Mouse (Mus musculus): Measurements from ENCODE around the gene Tctex1d4. TPM values are rescaled to one million over a fixed set of nuclear protein-coding genes. Genes with fewer than 3 reads are reported as not detected.

The Tctex1d4 gene
- total RNA-seq (2012; rRNA removed), result 0.55 and 0.98 TPM in 2 replicates
- total RNA-seq (2014; rRNA removed), result not detected in 2 replicates
- polyA plus RNA-seq (2012; ENCODE audit: insufficient read length, low read depth), result not detected in 2 replicates

DNA sequence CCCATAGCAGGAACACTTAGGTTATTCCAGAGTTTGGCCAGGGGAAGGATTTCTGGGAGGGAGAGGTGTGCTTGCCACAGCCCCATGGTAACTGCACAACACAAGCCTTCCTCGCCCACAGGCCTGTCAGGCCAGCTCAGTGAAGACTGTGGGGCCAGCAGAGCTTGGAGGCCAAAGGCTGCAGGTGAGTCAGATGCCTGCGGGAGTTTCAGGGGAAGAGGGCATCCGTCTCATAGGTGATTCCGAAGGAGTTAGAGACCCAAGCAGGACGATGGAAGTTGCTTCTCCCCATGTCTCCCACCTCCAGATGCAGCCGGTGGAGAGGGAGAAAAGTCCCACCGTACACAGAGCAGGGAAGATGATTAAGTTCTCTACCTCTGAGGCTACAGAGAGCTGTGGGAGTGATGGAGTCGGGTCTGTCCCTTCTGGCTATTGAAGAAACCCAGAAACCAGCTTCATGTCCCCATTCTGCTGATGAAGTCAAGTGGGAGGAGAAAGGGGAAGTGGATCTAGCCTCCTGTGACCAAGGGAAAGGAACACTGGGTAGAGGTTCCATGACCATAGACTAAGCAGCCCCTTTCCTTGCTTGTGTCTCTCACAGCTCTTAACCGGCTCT is at the start of gene Tctex1d4:
Gene Tctex1d4 (plus strand): TSS at position 120 of the 616 bp plus-strand sequence.
- peak within 1 kb of the TSS; percentile 64 for H3K4me2 ChIP-seq (ENCODE audit: insufficient read depth, low read depth, poor library complexity, severe bottlenecking)
- in situ Hi-C loops (cut with MboI; ENCODE audit: low pct_ligation_motif_present, low pct_unique_long_range_greater_than_20kb, low sequenced_read_pairs), result no loop called here
- peaks cover 35 to 42% of the 10 kb centered on the region in 2 experiments for H3K36me3 ChIP-seq (replicated peaks in 1 of 2; ENCODE audit: control insufficient read depth in 1 of 2, insufficient read depth in 1 of 2, low read length in 1 of 2)
- H3K4me1 ChIP-seq (ENCODE audit: control insufficient read depth in 1 of 2, insufficient read depth in 2 of 2), result peaks cover 18 to 75% of the 10 kb centered on the region in 2 experiments
- no peaks in the 10 kb centered on the region for H3K27me3 ChIP-seq (replicated peaks)
- H3K9ac ChIP-seq (ENCODE audit: insufficient read depth, low read depth), result peak within 1 kb of the TSS; percentile 54
- H3K9me3 ChIP-seq (replicated peaks; ENCODE audit: low read length), result no peaks in the 10 kb centered on the region
- dilution Hi-C loops (cut with MboI; ENCODE audit: extremely low pct_ligation_motif_present, extremely low pct_unique_long_range_greater_than_20kb, low sequenced_read_pairs), result no loop called here
- peak; percentile 74 for TF ChIP-seq EP300 (IDR thresholded peaks at IDR 0.05; ENCODE audit: low read length)
- 0 out of 2 replicates have a peak, but pooled peaks have one; percentile 20 for TF ChIP-seq MAX (IDR thresholded peaks at IDR 0.05; ENCODE audit: low read length)
- TF ChIP-seq MXI1 (IDR thresholded peaks at IDR 0.05; ENCODE audit: low read depth, low read length), result 0 out of 2 replicates have a peak, but pooled peaks have one; percentile 15
- TF ChIP-seq IRF4 (IDR thresholded peaks at IDR 0.05; ENCODE audit: low read depth, low read length), result peak; percentile 85
- TF ChIP-seq NRF1 (IDR thresholded peaks at IDR 0.05; ENCODE audit: low read depth, low read length), result no peak
- 0 out of 2 replicates have a peak, but pooled peaks have one; percentile 37 for TF ChIP-seq UBTF (IDR thresholded peaks at IDR 0.05; ENCODE audit: low read depth, low read length)
- TF ChIP-seq ZC3H11A (IDR thresholded peaks at IDR 0.05; ENCODE audit: low read depth, low read length), result no peak
- TF ChIP-seq ELF1 (IDR thresholded peaks at IDR 0.05; ENCODE audit: low read depth, low read length), result peak; percentile 40; the same call in 1 of the 2 replicates
- TF ChIP-seq NELFE (IDR thresholded peaks at IDR 0.05; ENCODE audit: low read depth, low read length), result peak; percentile 25; the same call in 1 of the 2 replicates
- TF ChIP-seq RCOR1 (conservative IDR thresholded peaks at IDR 0.05; ENCODE audit: low read depth, low read length), result no peak
- no peak for TF ChIP-seq MYC (IDR thresholded peaks at IDR 0.05; ENCODE audit: low read depth, low read length)
- no peak for TF ChIP-seq USF1 (IDR thresholded peaks at IDR 0.05; ENCODE audit: low read depth, low read length)
- no peak for TF ChIP-seq HCFC1 (IDR thresholded peaks at IDR 0.05; ENCODE audit: low read depth, low read length)
- TF ChIP-seq MAFK (IDR thresholded peaks at IDR 0.05; ENCODE audit: insufficient replicate concordance, low read length), result 0 out of 2 replicates have a peak, but pooled peaks have one; percentile 38
- TF ChIP-seq BHLHE40 (IDR thresholded peaks at IDR 0.05; ENCODE audit: low read depth, low read length), result no peak
- peak; percentile 38; the same call in 1 of the 2 replicates for TF ChIP-seq MEF2A (IDR thresholded peaks at IDR 0.05; ENCODE audit: borderline replicate concordance, low read depth, low read length)
- TF ChIP-seq TBP (conservative IDR thresholded peaks at IDR 0.05; ENCODE audit: low read depth, low read length), result peak; percentile 75
- TF ChIP-seq POLR2A (IDR thresholded peaks at IDR 0.05; ENCODE audit: low read depth, low read length), result peak; percentile 54
- TF ChIP-seq ETS1 (conservative IDR thresholded peaks at IDR 0.05; ENCODE audit: low read depth, low read length), result peak; percentile 52; the same call in 1 of the 2 replicates
- TF ChIP-seq ZMIZ1 (IDR thresholded peaks at IDR 0.05; ENCODE audit: low read depth, low read length), result peak; percentile 54
- peak; percentile 18; the same call in 1 of the 2 replicates for TF ChIP-seq JUN (IDR thresholded peaks at IDR 0.05; ENCODE audit: insufficient read depth, low read depth, low read length)
- TF ChIP-seq CHD1 (IDR thresholded peaks at IDR 0.05; ENCODE audit: low read depth, low read length), result 0 out of 2 replicates have a peak, but pooled peaks have one; percentile 54
- TF ChIP-seq MAZ (IDR thresholded peaks at IDR 0.05; ENCODE audit: low read depth, low read length), result 0 out of 2 replicates have a peak, but pooled peaks have one; percentile 29
- no peak for TF ChIP-seq E2F4 (IDR thresholded peaks at IDR 0.05; ENCODE audit: insufficient replicate concordance, low read depth, low read length)
- peak; percentile 23 for TF ChIP-seq CHD2 (IDR thresholded peaks at IDR 0.05; ENCODE audit: low read length)
- peaks cover 2% of the 10 kb centered on the region; the same call in 1 of the 2 replicates for H3K79me2 ChIP-seq (replicated peaks; ENCODE audit: control insufficient read depth, extremely low read depth, insufficient read depth, poor library complexity, severe bottlenecking)
- peak within 1 kb of the TSS in 2 of 3 experiments; percentile 18 to 33 for H3K4me3 ChIP-seq (replicated peaks in 1 of 3; ENCODE audit: low read depth in 2 of 3, low read length in 2 of 3, poor library complexity in 1 of 3)
- H3K27ac ChIP-seq (ENCODE audit: insufficient read depth, low read depth), result peak within 1 kb of the TSS; percentile 94
- peak; percentile 82 for DNase-seq (ENCODE audit: extremely low read depth)
